Mouse (Mus musculus) cortical plate, adult 2 months (tissue): ENCODE data around the gene Fam166a.

Experiments used
- CTCF ChIP-seq: fragments of 200-500 bp; IDR thresholded peaks from 2 replicates; pipeline ENCODE4 v1.5.1; 2011; ENCODE audit warnings: mild to moderate bottlenecking, control low read depth, low read length; ENCODE audit not compliant: insufficient read depth; ENCODE audit errors: extremely low read depth
- POLR2A ChIP-seq: fragments of 200-500 bp; IDR thresholded peaks from 2 replicates; pipeline ENCODE4 v1.6.1; 2011; ENCODE audit warnings: mild to moderate bottlenecking, low read length, control low read depth; ENCODE audit not compliant: insufficient read depth; ENCODE audit errors: extremely low read depth

- TF ChIP-seq CTCF (no peak), POLR2A (no peak)
Measured at GRCm38 (mm10) chr2:25229582-25229981, 11.0 kb downstream of the Fam166a start.
